Comparison of ENCODE assay signal across 25 mouse cellular contexts in genomic region chr5:126343570-126343969, GRCm38 (mm10).
"Had no signal": no experiment of that assay in that cellular context is flagged by ENCODE, and none has a peak within 500 bp of the region (broad histone marks: within the 10 kb centered on the region; RNA-seq: fewer than 3 reads in every experiment).

No protein-coding gene starts in this region.

- H3K4me1 ChIP-seq: heart, embryonic 13.5 days; heart, embryonic 15.5 days; hindbrain, embryonic 13.5 days; hindbrain, embryonic 15.5 days; intestine, embryonic 15.5 days; kidney, embryonic 15.5 days; limb, embryonic 13.5 days; limb, embryonic 15.5 days; liver, embryonic 12.5 days had no signal

- H3K9ac ChIP-seq: heart, embryonic 13.5 days; heart, embryonic 15.5 days; hindbrain, embryonic 13.5 days; hindbrain, embryonic 15.5 days; intestine, embryonic 15.5 days; kidney, embryonic 15.5 days; limb, embryonic 13.5 days; limb, embryonic 15.5 days; liver, embryonic 12.5 days had no signal

- ATAC-seq: inflammation-experienced regulatory T-cells, adult 6 months; intestine, embryonic 15.5 days; intestine, postnatal 0 days; liver, embryonic 12.5 days had no signal

- H3K27ac ChIP-seq: gastrocnemius, adult 2 months; heart, adult 2 months; heart, embryonic 13.5 days; heart, embryonic 15.5 days; hindbrain, embryonic 13.5 days; hindbrain, embryonic 15.5 days; intestine, embryonic 15.5 days; kidney, embryonic 15.5 days; kidney, postnatal 0 days; limb, embryonic 13.5 days; limb, embryonic 15.5 days; liver, embryonic 12.5 days had no signal

- H3K27me3 ChIP-seq: heart, embryonic 13.5 days; heart, embryonic 15.5 days; hindbrain, embryonic 13.5 days; hindbrain, embryonic 15.5 days; intestine, embryonic 15.5 days; kidney, embryonic 15.5 days; limb, embryonic 13.5 days; limb, embryonic 15.5 days; liver, embryonic 12.5 days had no signal

- H3K4me2 ChIP-seq: heart, embryonic 11.5 days; heart, embryonic 13.5 days; heart, embryonic 15.5 days; hindbrain, embryonic 13.5 days; hindbrain, embryonic 15.5 days; intestine, embryonic 15.5 days; kidney, embryonic 15.5 days; limb, embryonic 13.5 days; limb, embryonic 15.5 days; liver, embryonic 12.5 days had no signal

- H3K36me3 ChIP-seq: heart, embryonic 13.5 days; heart, embryonic 15.5 days; hindbrain, embryonic 13.5 days; hindbrain, embryonic 15.5 days; intestine, embryonic 15.5 days; kidney, embryonic 15.5 days; limb, embryonic 13.5 days; limb, embryonic 15.5 days; liver, embryonic 12.5 days had no signal

- DNase-seq: gastrocnemius, adult 2 months; gastrocnemius, postnatal 10 days; gastrocnemius, postnatal 25 days; heart, adult 2 months; heart, postnatal 4 days; kidney, adult 18-20 months; kidney, adult 9 months; kidney, postnatal 14 days; kidney, postnatal 36 days; layer of hippocampus, adult 9-11 months; layer of hippocampus, postnatal 36 days; left cerebral cortex, postnatal 4 days had no signal

- H3K4me3 ChIP-seq: gastrocnemius, adult 2 months; heart, adult 2 months; heart, embryonic 13.5 days; heart, embryonic 15.5 days; hindbrain, embryonic 13.5 days; hindbrain, embryonic 15.5 days; intestine, embryonic 15.5 days; kidney, embryonic 15.5 days; limb, embryonic 13.5 days; limb, embryonic 15.5 days; liver, embryonic 12.5 days had no signal

- H3K9me3 ChIP-seq: heart, embryonic 15.5 days; hindbrain, embryonic 13.5 days; hindbrain, embryonic 15.5 days; intestine, embryonic 15.5 days; kidney, embryonic 15.5 days; limb, embryonic 13.5 days; limb, embryonic 15.5 days had no signal
